Mouse (Mus musculus): ENCODE data around the gene Pitx2.
A peak's percentile ranks its signal among the peaks of the same experiment; 100 is the strongest.

Gene Pitx2

DNA sequence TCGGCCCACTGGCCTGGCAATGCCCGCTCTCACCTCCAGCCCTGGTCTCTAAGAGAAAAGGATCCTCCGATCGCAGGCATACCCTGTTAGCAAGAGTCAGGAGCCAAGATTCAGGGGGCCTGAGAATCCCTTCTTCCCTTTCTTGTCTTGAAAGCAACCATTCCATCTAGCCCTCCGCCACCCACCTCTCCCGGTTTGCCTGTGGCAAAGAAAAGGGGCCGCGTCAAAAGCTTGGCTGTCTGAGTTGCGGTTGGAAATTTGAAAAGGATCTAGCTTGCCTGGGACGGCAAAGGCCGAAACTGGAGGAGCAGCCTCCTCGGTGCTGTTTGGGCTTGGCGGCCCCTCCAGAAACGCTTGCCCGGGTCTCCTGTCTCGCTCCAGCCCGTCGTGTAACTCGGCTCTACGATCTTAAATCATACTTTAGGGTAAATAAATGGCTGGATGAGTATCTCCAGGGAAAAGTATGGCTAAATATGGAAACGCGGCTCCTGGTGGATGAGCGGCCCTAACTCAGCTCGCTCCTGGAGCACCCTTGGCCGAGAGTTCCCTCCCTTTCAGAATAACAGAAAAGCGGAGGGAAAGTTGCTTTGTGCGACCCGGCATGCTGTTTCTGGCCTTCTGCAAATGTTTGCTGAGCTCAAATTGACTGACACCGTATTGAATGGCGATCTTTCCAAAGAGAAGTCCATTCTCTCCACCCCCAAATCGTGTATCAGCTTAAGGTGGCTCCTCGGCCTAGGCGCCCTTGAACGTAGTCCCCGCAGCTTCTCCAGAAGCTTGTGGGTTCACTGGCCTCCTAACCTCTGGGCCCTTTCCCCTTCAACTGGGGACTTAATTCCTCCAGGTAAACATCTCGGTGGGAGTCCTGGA, 3.4 kb downstream of the Pitx2 start:
- DNase-seq (ENCODE audit: low spot score): no peak

DNA sequence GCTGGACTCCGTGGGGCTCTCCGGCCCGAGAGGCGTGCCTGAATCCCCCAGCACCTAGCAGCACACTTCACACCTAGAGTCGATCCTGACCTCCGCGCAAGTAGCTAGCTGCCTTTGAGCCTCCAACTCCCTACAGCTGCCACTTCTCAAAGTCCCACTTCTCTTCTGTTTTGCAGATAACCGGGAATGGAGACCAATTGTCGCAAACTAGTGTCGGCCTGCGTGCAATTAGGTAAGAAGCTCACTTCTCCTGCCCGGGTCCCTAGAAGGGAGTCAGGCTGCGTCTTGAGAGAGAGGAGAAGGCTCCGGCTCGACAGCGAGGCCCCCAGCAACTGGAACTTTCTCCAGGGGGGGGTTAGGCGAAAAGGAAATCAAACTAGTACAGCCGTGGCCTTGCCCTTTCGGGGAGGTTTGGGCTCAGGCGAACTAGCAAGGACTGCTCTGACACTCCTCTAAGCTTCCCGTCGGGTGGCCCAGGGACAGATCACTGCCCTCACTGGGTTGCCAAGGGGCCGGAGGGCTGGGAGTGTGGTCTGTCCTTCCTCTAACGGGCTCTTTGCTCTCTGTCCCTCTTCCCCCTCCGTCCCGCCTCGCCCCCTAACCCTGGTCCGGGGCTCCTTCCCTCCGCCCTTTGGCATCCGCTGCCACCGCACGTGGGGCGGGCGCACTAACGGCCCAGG, 4.2 kb downstream of the Pitx2 start:
- DNase-seq (ENCODE audit: low spot score): no peak

DNA sequence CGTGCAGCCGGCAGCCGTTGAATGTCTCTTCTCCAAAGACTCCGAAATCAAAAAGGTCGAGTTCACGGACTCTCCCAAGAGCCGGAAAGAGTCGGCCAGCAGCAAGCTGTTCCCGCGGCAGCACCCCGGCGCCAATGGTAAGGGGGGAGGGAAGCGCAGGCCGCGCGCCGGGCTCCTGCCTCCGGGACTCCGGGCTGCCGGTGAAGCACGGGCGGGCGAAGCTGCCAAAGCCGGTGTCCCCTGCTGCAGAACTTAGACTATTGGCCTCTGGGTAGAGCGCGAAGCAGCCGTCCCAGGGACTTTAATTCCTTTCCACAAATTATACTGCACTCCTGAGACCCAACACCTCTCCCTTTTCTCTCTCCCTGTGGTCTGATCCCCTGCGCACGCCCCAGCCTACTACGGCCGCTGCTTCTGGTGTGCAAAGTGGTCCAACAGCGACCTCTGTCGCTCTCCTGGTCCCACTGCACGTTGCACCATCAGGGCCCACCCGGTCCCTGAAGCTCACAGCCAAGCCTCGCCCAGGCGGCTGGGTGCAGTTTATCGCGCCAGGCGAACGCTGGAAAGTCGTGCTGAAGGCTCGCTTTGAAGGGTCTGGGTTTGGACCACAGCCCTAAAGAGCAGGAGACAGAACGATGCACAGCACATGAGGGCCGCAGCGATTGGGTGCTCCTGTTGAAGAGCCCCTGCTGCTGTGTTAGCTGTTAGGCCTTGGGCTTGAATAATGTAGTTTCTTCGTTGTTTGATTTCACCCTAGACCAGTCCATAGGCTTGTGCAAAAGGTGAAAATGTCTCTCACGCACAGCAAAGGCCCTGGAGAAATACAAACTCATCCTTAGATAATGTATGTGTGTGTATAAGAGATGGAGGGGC, 5.0 kb downstream of the Pitx2 start:
- peak; percentile 72 for DNase-seq (ENCODE audit: low spot score)

DNA sequence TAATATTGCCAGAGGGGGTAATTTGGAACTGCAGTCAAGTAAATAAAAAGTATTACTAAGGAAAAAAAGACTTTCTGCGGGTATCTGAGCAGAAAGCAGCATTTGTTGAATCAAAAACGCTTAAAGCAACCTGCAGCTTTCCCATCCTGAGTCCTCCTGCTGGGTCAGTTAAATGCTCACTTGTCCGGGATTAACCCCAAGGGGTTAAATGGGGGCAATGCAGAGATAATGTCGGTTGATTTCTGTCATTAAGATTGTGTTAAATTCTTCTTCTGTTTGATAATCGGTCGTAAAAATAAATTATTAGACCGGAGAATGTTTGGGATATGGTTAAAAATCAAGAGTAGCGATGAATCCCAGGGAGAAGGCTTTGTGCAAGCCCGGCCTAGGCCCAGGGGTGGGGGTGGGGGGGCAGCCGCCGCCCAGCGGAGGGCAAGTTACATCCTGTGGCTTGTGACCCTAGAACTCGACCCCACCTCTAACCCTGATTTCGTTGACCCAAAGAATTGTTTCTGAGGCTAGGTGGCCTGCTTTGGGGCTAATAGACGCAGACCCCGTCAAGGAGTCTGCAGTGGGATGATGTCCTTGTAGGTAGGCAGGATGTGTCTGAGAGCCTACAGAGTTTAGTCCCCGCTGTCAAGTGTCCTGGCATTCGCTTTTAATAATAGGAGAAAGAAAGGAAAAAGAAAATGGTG, 6.0 kb downstream of the Pitx2 start:
- DNase-seq (ENCODE audit: low spot score): no peak

DNA sequence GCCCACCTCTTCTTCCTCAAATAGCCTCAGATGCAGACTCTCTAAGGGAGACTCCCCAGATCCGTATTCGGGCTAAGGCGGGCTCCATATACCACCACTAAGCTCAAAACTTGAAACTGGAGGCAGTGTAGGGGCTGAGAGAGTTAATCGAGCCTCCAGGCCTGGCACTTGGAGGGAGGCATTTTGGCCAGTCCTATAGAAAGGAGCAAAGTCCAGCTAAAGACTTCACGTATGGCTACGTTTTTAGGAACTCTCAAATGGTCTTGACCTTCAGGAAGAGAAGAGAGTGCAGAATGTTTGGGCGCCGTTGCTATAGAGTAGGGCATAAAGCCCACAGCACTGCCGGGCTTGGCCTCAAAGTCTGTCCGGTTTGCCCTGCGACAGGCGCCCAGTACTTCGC, 7.1 kb downstream of the Pitx2 start:
- DNase-seq (ENCODE audit: low spot score): no peak

DNA sequence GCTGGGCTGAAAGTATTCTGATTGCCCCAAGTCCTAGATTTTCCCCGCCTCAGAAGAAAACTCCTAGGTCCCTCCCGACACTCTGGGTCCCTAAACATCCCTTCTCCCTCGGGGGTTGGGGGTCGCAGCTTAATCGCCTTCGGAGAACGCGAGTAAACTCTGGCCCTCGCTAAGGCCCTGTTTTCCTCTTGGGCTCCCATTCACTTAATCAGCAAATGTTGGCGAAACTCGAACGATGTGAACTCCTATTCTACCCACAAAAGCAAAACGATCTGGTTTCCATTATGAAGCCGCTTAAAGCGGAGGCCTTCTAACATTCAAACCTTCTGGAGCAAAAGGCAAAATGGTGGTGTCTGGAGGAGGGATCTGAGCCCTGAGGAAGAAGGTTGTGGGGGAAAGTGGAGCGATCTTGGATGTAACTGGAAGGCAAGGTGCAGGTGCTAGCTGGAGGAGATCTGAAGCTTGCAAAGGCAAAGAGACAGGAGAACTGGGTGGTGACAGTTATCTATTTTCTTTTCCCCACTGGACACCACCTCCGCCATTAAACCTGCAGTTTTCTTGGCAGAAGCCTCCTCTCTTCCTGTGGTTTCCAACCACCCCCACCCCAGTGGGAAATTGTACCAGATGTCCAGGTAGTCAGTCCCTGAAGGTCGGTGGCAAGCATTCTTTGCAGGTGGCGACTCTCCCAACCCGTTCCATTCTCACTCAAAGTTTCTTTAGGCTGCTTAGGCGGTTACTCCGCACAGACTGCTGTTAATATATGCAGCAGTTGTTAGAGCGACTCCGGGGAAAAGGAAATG, 7.8 kb downstream of the Pitx2 start:
- DNase-seq (ENCODE audit: low spot score): no peak

DNA sequence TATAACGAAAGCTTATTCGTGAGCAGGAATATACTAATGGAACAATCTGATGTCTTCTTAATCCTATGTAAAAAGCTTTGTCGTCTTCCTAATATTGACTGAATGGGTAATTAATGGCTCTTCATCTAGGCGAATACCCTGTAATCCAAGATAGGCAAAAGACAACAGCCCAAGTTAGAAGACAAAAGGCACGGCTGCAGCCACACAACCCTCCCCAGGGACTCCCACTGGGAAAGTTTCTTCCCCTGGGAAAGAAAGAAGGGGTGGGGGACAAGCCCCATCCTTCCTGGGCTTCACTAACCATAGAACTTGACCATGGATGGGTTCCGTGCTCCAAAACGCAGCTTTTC, 8.3 kb downstream of the Pitx2 start:
- no peak for DNase-seq (ENCODE audit: low spot score)

DNA sequence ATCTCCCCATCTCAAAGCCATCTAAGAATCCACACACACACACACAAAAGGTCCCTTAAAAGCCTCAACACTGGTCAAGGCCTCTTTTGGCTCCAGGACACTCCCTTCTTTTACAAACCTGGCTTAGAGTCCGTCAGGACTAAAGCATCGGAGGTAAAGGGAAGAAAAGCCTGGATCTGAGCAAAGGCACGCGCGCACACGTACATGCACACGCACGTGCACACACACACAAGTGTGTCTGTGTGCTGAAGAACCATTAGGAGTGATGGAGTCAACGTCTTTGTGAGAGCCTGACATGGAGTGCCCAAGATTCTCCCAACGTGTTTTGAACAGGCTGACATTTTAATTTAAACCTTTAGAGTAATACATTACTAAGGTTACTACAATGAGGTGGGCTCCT, 8.7 kb downstream of the Pitx2 start:
- DNase-seq (ENCODE audit: low spot score): no peak

DNA sequence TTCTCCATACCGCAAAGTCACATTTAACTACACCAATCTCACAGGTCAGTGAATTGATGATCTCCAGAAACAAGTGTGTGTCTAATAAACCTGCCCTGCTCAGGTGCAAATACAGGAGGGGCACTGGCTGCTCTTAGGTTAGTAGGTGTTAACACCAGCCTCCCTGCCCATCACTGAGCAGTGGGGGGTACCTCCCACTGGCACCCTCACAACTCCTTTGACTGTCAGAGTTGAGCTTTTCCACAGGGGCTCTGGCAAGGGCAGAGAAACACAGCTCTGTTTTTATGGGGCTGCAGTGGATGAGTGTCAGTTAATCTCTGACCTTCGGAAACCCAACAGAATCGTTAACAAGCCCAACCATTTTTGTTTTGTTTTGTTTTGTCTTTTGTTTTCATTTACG, 9.6 kb downstream of the Pitx2 start:
- no peak for DNase-seq (ENCODE audit: low spot score)

DNA sequence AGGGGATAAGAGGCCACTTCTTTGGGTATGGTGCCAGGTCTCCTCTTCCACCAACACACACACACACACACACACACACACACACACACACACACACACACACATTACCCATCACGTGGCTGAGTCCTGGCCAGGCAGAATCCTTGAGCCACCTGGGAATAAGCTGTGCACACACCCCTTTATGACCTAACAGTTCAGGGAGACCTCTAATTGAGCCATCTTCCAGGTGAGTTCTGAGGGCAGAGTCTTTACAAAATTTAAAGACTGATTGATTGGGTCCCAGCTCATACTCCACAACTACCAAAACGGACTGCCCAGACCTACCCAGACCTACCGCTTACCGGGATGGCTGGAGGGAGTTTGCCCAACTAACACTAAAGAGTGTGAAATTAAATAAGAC, 10.1 kb downstream of the Pitx2 start:
- DNase-seq (ENCODE audit: low spot score): no peak

DNA sequence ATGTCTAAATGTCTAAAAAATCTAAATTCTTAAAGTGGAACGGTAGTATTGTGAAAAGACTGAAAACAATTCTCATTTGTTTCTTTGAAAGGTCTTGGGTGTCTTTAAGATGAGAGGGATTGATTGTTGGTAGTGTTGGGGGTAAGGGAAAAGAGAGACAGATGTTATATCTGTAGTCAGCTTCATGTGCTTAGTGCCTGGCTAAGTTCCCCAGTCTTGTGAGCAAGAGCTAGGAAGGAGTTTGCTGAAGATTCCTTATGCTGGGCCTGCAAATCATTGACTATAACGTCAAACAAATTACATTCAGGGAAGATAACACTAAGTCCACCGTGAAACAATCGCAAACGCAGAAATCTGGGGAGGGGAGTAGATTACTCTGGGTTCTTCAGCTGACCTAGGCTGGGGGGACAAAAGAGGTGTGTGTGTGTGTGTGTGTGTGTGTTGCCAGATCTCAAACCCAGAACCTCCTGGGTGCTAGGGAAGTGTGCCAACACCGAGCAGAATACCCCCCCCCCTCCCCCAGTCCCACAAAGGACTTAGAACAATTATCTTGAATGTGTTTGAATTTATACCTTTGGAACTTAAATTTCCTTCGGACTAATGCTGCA, 12.5 kb downstream of the Pitx2 start:
- DNase-seq (ENCODE audit: low spot score): no peak

DNA sequence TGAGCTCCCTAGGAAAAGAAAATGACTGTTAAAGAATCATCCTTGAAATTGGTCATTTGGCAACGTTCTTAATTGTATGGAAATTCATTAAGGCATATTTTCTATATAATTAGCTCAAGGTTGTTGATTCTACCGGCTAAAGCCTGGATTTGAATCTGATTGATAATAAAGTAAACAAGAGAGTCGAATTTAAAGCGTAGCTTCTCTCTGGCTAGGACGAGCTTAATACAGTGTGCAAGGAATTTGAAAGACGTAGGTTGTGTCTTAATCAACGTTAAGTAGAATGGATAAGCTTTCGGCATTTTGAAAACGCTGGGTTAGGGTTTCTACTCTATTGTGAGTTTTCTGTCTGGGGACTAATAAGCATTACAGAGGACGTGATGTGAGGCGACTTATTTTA, 13.1 kb downstream of the Pitx2 start:
- no peak for DNase-seq (ENCODE audit: low spot score)

DNA sequence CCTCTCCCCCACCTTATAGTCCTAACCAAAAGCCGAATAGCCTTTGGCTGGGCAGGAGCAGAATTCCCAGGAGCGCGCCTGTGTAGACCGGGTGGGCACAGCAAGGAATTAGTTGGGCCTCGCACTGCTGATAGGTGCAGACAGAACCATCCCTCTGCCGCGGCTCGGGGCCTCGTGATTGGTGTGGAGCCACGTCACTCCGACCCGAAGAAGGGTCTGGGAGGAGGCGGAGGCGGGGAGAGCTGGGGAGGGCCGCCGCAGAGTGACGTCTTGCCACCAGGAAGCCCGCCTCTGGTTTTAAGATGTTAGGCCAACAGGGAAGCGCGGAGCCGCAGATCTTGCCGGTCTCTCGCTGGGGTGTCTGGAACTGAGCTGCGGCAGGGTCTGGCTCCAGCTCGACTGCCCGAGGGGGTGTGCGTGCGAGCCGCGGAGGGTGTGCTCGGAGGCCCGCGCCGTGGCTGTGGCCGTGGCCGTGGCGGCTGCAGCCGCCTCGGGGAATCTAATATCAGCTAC, 14.0 kb downstream of the Pitx2 start:
- DNase-seq (ENCODE audit: low spot score): peak; percentile 82

DNA sequence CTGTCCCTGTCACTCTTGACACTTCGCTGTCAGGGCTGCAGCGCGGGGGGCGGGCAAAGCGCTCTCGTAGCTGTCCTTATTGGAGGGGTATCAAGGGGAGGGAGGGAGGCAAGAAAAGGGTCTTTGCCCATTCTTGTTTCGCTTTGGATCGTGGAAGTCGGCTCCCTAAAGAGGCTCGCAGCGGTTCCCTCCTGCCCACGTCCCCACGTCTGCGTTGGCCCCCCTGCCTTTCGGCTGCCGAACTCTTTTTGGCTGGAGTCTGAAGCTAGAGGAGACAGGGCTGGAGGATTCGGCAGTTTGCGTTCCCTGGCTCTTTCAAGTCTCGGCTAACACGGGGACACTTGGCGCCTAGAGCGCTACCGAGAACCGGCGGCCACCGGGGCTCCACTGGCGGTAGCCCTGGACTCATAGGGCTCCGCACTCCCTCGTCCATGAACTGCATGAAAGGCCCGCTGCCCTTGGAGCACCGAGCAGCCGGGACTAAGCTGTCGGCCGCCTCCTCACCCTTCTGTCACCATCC, 14.5 kb downstream of the Pitx2 start:
- no peak for DNase-seq (ENCODE audit: low spot score)

DNA sequence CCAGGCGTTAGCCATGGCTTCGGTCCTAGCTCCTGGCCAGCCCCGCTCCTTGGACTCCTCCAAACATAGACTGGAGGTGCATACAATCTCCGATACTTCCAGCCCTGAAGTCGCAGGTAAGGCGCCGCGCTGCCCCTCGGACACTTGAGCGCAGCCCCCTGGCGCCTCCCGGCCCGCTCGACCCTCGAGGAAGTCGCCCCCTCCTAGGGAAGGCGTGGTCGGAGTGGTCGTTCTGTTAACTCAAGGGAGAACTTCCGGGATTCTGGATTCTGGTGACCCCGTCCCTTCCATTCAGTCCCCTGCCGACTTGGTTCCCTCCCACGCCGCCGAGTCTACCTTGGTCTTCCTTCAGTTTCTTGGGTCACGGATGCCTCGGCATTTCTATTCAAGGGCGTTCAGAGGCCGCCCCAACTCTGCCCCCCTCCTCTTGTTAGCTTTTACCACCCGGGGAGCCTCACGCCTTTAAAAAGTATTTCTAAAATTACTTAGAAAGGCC, 15.0 kb downstream of the Pitx2 start:
- no peak for DNase-seq (ENCODE audit: low spot score)

DNA sequence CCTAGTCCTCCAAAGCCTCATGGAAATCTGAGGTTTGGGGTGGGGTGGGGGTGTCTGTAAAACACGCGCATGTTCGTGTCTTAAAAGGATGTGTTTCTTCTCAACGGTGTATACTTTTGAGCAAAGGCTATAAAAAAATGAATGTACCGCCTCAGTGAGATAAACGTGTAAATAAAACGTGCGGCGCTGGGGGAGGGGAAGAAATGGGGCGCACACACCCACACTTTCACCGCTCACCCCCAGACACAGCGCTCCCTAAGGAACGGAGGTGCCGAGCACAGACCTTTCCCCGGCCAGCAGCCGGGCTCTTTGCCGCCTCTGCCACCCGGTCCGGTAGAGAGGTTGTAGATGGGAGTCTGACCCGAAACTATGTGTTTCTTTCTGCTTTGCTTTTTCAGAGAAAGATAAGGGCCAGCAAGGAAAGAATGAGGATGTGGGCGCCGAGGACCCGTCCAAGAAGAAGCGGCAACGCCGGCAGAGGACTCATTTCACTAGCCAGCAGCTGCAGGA, 15.6 kb downstream of the Pitx2 start:
- DNase-seq (ENCODE audit: low spot score): no peak

DNA sequence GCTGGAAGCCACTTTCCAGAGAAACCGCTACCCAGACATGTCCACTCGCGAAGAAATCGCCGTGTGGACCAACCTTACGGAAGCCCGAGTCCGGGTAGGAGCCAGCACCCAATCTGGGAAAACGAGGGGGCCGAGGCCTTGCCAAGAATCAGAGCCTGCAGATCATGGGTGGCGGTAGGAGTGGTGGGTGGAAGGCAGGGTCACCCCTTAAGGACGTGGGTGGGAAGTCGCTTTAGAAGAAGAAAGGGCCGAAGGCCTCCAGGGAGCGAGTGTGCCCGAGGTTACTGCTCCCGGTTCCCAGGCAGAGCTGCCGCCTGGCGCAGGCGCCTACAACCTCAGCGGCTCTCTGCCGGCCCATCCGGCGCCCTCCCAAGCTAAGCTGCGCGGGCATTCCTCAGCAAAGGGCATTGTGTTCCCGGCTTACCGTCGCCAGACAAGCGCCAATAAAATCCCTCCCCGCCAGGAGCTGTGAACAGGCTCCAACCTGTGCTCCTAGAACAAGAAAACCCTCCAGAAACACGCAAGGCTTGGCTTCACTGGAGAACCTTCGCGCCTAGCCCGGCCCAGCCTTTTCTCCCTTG, 16.2 kb downstream of the Pitx2 start:
- peak; percentile 19 for DNase-seq (ENCODE audit: low spot score)

DNA sequence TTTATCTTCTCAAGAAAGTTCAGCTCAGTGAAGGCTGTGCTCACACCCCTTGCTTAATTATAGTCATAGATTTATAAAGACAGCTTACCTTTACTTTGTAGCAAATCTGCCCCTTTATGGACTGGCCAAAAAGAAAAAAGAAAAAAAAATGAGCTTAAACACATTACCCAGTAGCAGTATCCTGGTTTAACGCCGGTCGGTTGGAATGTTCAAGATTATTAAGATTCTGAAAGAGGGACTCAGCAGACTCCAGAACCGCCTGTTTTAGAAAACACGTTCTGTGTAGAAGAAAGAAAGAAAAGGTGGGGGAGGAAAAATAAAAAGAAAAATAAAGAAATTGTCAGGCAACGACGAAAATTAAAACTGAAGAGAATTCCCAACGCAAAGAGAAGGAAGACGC, 16.8 kb downstream of the Pitx2 start:
- no peak for DNase-seq (ENCODE audit: low spot score)

DNA sequence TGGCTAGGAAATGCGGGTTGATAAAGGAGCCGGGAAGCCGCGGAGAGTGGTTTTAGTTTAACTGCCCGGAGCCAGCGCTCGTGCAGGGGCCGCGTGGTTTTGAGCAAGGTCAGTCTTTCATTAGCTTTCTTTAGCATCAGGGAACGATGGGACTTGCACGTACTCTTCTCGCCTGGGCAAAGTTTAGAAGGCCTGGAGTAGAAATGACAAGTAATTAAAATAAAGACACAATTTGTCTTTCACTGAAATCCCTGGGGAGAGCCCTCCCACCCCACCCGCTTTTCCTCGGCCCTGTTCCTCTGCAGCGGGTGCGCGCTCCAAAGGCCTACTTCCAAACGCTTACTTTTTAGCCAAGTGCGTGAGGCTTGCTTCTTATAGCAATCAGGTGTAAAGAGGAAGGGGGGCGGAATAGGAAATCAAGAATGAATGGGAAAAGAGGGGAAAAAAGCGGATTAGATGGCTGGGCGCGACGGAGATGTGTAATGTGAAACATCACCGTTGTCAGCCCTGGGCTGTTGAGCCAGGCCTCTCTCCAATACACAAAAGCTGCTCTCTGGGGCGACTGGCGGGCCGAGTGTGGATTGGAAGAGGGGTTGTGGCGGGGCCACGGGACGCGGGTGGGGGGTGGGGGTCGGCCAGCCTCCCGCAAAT, 17.4 kb downstream of the Pitx2 start:
- DNase-seq (ENCODE audit: low spot score): peak; percentile 43

Data from testis, postnatal 14 days (tissue).